Mouse (Mus musculus): Measurements from ENCODE around the gene Sdf4. TPM values are rescaled to one million over a fixed set of nuclear protein-coding genes. Genes with fewer than 3 reads are reported as not detected.
A peak's percentile ranks its signal among the peaks of the same experiment; 100 is the strongest.

Sdf4 gene
- total and polyA plus RNA-seq, 3 experiments: 111 to 117 TPM; not detected in 1

DNA sequence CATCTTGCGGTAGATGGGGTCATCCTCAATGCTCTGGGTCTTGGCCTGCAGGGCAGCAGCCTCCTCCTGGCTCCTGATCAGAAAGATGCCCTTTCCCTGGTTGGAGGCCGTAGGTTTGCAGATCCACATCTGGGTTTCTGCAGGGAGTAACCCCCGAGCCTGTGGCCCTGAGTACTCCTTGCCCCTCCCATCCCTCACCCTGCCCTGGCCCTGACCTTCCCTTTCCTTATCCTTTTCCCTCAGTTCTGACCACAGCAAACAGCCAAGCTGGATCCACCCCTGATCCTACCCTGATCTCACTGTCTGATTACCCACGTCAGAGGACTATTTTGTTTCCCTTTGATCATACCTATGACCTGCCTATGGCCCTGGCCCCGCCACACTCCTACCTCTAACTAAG is 52.1 kb downstream of the Sdf4 start:
- Histone ChIP-seq H3K9me3 (replicated peaks; ENCODE audit: insufficient read depth, low read length) (no peaks in the 10 kb centered on the region), H3K27me3 (ENCODE audit: control insufficient read depth in 1 of 2, insufficient read depth in 2 of 2, low read length in 2 of 2) (no peaks in the 10 kb centered on the region), H3K36me3 (ENCODE audit: control insufficient read depth in 1 of 2, insufficient read depth in 2 of 2, low read length in 2 of 2) (peaks cover 0 to 2% of the 10 kb centered on the region in 2 experiments; a peak in 1 of 4 replicates), H3K4me1 (ENCODE audit: control insufficient read depth in 1 of 2, insufficient read depth in 2 of 2, low read length in 2 of 2) (no peaks in the 10 kb centered on the region; a peak in 1 of 4 replicates), H3K4me3 (ENCODE audit: control insufficient read depth in 1 of 2, insufficient read depth in 1 of 2, low read depth in 2 of 2, low read length in 2 of 2) (no peak overlapping the region), H3K79me2 (ENCODE audit: control insufficient read depth, insufficient read depth, low read length, poor library complexity) (no peaks in the 10 kb centered on the region), H3K27ac (ENCODE audit: control insufficient read depth, low read depth, low read length) (no peak overlapping the region), H3K9ac (ENCODE audit: control insufficient read depth, low read depth, low read length, poor library complexity, severe bottlenecking) (no peak overlapping the region)
- TF ChIP-seq NELFE (IDR thresholded peaks at IDR 0.05; ENCODE audit: low read depth, low read length) (no peak), POLR2A (IDR thresholded peaks at IDR 0.05; ENCODE audit: control insufficient read depth in 1 of 2, insufficient read depth in 1 of 2, low read depth in 1 of 2, low read length in 2 of 2, poor library complexity in 1 of 2) (no peak), MXI1 (IDR thresholded peaks at IDR 0.05; ENCODE audit: low read depth, low read length) (no peak), MAFK (IDR thresholded peaks at IDR 0.05; ENCODE audit: borderline replicate concordance, low read depth, low read length) (no peak), ZKSCAN1 (IDR thresholded peaks at IDR 0.05; ENCODE audit: low read depth, low read length) (no peak), USF1 (IDR thresholded peaks at IDR 0.05; ENCODE audit: low read depth, low read length) (no peak), SIN3A (IDR thresholded peaks at IDR 0.05; ENCODE audit: low read length) (no peak), USF2 (IDR thresholded peaks at IDR 0.05; ENCODE audit: borderline replicate concordance in 1 of 2, insufficient read depth in 1 of 2, low read depth in 1 of 2, low read length in 2 of 2) (no peak), ELF1 (IDR thresholded peaks at IDR 0.05; ENCODE audit: low read depth, low read length) (no peak), MYB (IDR thresholded peaks at IDR 0.05; ENCODE audit: low read depth, low read length) (no peak), TCF12 (IDR thresholded peaks at IDR 0.05; ENCODE audit: low read depth, low read length) (no peak), TBP (IDR thresholded peaks at IDR 0.05; ENCODE audit: low read depth, low read length) (no peak), JUND (IDR thresholded peaks at IDR 0.05; ENCODE audit: low read depth, low read length) (no peak), E2F4 (IDR thresholded peaks at IDR 0.05; ENCODE audit: borderline replicate concordance, low read depth, low read length) (no peak), ZC3H11A (IDR thresholded peaks at IDR 0.05; ENCODE audit: low read depth, low read length) (no peak)
- no peak for DNase-seq (ENCODE audit: low read depth, low spot score)

DNA sequence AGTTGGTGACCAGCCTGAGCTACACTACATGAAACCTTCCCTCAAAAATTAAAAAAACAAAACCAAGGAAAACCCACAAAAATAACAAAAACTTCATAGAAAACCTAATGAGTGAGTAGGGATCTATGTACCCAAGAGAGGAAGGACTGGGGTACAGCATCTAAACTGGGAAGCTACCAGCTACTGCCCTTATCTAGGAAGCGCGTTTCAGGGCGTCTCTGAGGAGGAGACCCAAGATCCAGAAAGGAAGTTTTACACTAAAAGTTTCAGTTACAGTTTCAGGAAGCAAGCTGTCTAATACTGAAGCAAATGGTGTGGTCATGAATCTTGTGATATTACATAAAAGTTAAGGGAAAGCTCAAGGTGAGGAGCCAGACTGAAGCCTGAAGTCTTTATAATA is 57.1 kb downstream of the Sdf4 start:
- H3K4me3 ChIP-seq (ENCODE audit: control insufficient read depth in 1 of 2, insufficient read depth in 1 of 2, low read depth in 2 of 2, low read length in 2 of 2): peak overlapping the region in 1 of 2 experiments; percentile 37; a peak in 2 of 4 replicates
- no peaks in the 10 kb centered on the region for H3K9me3 ChIP-seq (replicated peaks; ENCODE audit: insufficient read depth, low read length)
- TF ChIP-seq POLR2A (IDR thresholded peaks at IDR 0.05; ENCODE audit: control insufficient read depth in 1 of 2, insufficient read depth in 1 of 2, low read depth in 1 of 2, low read length in 2 of 2, poor library complexity in 1 of 2) (0 out of 4 replicates have a peak, but pooled peaks of 1 of the 2 experiments have one; percentile 24), EP300 (IDR thresholded peaks at IDR 0.05; ENCODE audit: low read depth in 1 of 2, low read length in 2 of 2) (peak; percentile 10 to 27; a peak in 3 of 4 replicates), RCOR1 (IDR thresholded peaks at IDR 0.05; ENCODE audit: low read depth, low read length) (peak; percentile 43; the same call in 1 of the 2 replicates), SMC3 (IDR thresholded peaks at IDR 0.05; ENCODE audit: low read depth, low read length) (0 out of 2 replicates have a peak, but pooled peaks have one; percentile 10), MAX (IDR thresholded peaks at IDR 0.05; ENCODE audit: low read length) (no peak), NRF1 (IDR thresholded peaks at IDR 0.05; ENCODE audit: insufficient read depth, low read depth, low read length, poor library complexity, severe bottlenecking) (no peak), MEF2A (IDR thresholded peaks at IDR 0.05; ENCODE audit: extremely low read depth, insufficient replicate concordance, low read depth, low read length, poor library complexity, severe bottlenecking) (no peak), POLR2AphosphoS2 (IDR thresholded peaks at IDR 0.05; ENCODE audit: low read length) (no peak), KAT2A (conservative IDR thresholded peaks at IDR 0.05; ENCODE audit: low read depth, low read length) (no peak), ZMIZ1 (IDR thresholded peaks at IDR 0.05; ENCODE audit: low read depth, low read length) (no peak), GATA1 (IDR thresholded peaks at IDR 0.05; ENCODE audit: low read depth, low read length) (peak; percentile 58)
- no peaks in the 10 kb centered on the region for H3K27me3 ChIP-seq (ENCODE audit: control insufficient read depth in 1 of 2, insufficient read depth in 2 of 2, low read length in 2 of 2)
- H3K4me1 ChIP-seq (ENCODE audit: control insufficient read depth in 1 of 2, insufficient read depth in 2 of 2, low read length in 2 of 2): peaks cover 0 to 8% of the 10 kb centered on the region in 2 experiments; a peak in 3 of 4 replicates
- H3K36me3 ChIP-seq (ENCODE audit: control insufficient read depth in 1 of 2, insufficient read depth in 2 of 2, low read length in 2 of 2): peaks cover 0 to 9% of the 10 kb centered on the region in 2 experiments; a peak in 2 of 4 replicates
- 0 out of 2 replicates have a peak overlapping the region, but pooled peaks have one; percentile 0 for H3K9ac ChIP-seq (ENCODE audit: control insufficient read depth, low read depth, low read length, poor library complexity, severe bottlenecking)
- H3K79me2 ChIP-seq (ENCODE audit: control insufficient read depth, insufficient read depth, low read length, poor library complexity): no peaks in the 10 kb centered on the region
- peak overlapping the region; percentile 1; the same call in 1 of the 2 replicates for H3K27ac ChIP-seq (ENCODE audit: control insufficient read depth, low read depth, low read length)
- DNase-seq (ENCODE audit: low read depth, low spot score): peak; percentile 65

All from MEL (cell line).